Mouse (Mus musculus) cerebellum, adult 2 months (tissue): ENCODE results near the gene Cbr4.

Experiments
- CTCF ChIP-seq: fragments of 200-500 bp; IDR thresholded peaks from 2 replicates; pipeline ENCODE4 v1.5.1; 2011; ENCODE audit warnings: low read depth, mild to moderate bottlenecking, control low read depth, low read length, moderate library complexity, borderline replicate concordance; ENCODE audit not compliant: insufficient read depth
- POLR2A ChIP-seq: fragments of 200-500 bp; IDR thresholded peaks from 2 replicates; pipeline ENCODE4 v1.6.1; 2011; ENCODE audit warnings: low read length, control low read depth, borderline replicate concordance; ENCODE audit not compliant: insufficient read depth

- TF ChIP-seq CTCF = no peak
- TF ChIP-seq POLR2A = no peak
Observed at GRCm38 (mm10) chr8:61464393-61464792, 23.1 kb upstream of the Cbr4 start.
